Mouse (Mus musculus) liver, postnatal 0 days (tissue): ENCODE measurements around the gene Elmo1.

ENCODE experiments used
- CTCF ChIP-seq: sonication (generic); IDR thresholded peaks from 2 replicates; pipeline ENCODE4 v1.5.1; 2016; ENCODE audit warnings: antibody characterized with exemption, low read depth
- EP300 ChIP-seq: IDR thresholded peaks from 2 replicates; pipeline ENCODE4 v1.6.1; 2016; ENCODE audit warnings: antibody characterized with exemption, low read depth, mild to moderate bottlenecking

GRCm38 (mm10) chr13:20585868-20586267 is 495.5 kb downstream of the Elmo1 start:
- no peak for TF ChIP-seq CTCF
- no peak for TF ChIP-seq EP300
